Mouse (Mus musculus) limb, embryonic 15.5 days (tissue): ENCODE results near the gene Nacc1. TPM values are rescaled to one million over a fixed set of nuclear protein-coding genes. Genes with fewer than 3 reads are reported as not detected.
"Not testable (repeated sequence)": the region's sequence is repeated elsewhere in the genome, so short reads cannot be mapped to it uniquely, and the experiment has no call there.

Experiments used
- ATAC-seq: fragments of 200-750 bp; cut with Nextera tagmentation; 2 replicates; pipeline ENCODE4 v1.8.0; 2017; ENCODE audit warnings: low read depth, moderate TSS enrichment; ENCODE audit not compliant: insufficient number of reproducible peaks, low FRiP score, low TSS enrichment
- H3K27ac ChIP-seq: fragments of 300-500 bp; sonication (generic); 2 replicates; pipeline ENCODE4 v1.5.1; 2015; ENCODE audit warnings: moderate library complexity, mild to moderate bottlenecking, inconsistent platforms
- H3K27me3 ChIP-seq: fragments of 300-500 bp; sonication (generic); 2 replicates; pipeline ENCODE4 v1.6.1; 2015; ENCODE audit warnings: inconsistent platforms
- H3K36me3 ChIP-seq: fragments of 300-500 bp; sonication (generic); 2 replicates; pipeline ENCODE4 v1.6.1; 2015; ENCODE audit warnings: inconsistent platforms
- H3K4me1 ChIP-seq: fragments of 300-500 bp; sonication (generic); 2 replicates; pipeline ENCODE4 v1.6.1; 2015; ENCODE audit warnings: inconsistent platforms
- H3K4me2 ChIP-seq: fragments of 300-500 bp; sonication (generic); 2 replicates; pipeline ENCODE4 v1.6.1; 2015; ENCODE audit warnings: mild to moderate bottlenecking, inconsistent platforms
- H3K4me3 ChIP-seq: fragments of 300-500 bp; sonication (generic); 2 replicates; pipeline ENCODE4 v1.5.1; 2015; ENCODE audit warnings: mild to moderate bottlenecking, inconsistent platforms
- H3K9ac ChIP-seq: fragments of 300-500 bp; sonication (generic); 2 replicates; pipeline ENCODE4 v1.6.1; 2015; ENCODE audit warnings: inconsistent platforms
- H3K9me3 ChIP-seq: fragments of 300-500 bp; sonication (generic); 2 replicates; pipeline ENCODE4 v1.6.1; 2016; ENCODE audit warnings: inconsistent platforms
- WGBS: fragments of 180-500 bp; shearing (Covaris S2); methylation state at CpG from one replicate; pipeline ENCODE4 v1.1.7; 2015; 5-methylcytosine and 5-hydroxymethylcytosine counted together
- polyA plus RNA-seq: library from polyadenylated mRNA; unstranded; fragments of >200 nt; fragmentation: Nextera tagmentation; extraction: Ambion mirVana; gene quantifications from 2 replicates; pipeline ENCODE4 v1.2.1, GENCODE M21; 2015

Gene Nacc1
- polyA plus RNA-seq, 1 experiment from 2014 or later: 13.8 TPM

- Histone ChIP-seq H3K36me3 (no peaks in the 10 kb centered on the region), H3K9ac (0 out of 2 replicates have a peak overlapping the region, but pooled peaks have one; percentile 14), H3K27ac (no peak overlapping the region), H3K4me1 (peaks cover 37% of the 10 kb centered on the region), H3K9me3 (no peaks in the 10 kb centered on the region), H3K27me3 (no peaks in the 10 kb centered on the region), H3K4me3 (no peak overlapping the region), H3K4me2 (no peak overlapping the region)
- no peak for ATAC-seq
- 44% methylated on average over 9 of the region's 9 CpGs for WGBS
Measured at GRCm38 (mm10) chr8:84634849-84635304, 52.8 kb downstream of the Nacc1 start.

- 40% methylated on average over 10 of the region's 10 CpGs for WGBS
Measured at GRCm38 (mm10) chr8:84633841-84634584, 53.6 kb downstream of the Nacc1 start.

GRCm38 (mm10) chr8:84631813-84632212 is 55.8 kb downstream of the Nacc1 start:
- Histone ChIP-seq H3K9ac (no peak overlapping the region), H3K9me3 (no peaks in the 10 kb centered on the region), H3K27ac (no peak overlapping the region), H3K27me3 (no peaks in the 10 kb centered on the region), H3K36me3 (no peaks in the 10 kb centered on the region), H3K4me2 (no peak overlapping the region), H3K4me3 (no peak overlapping the region), H3K4me1 (peaks cover 24% of the 10 kb centered on the region)
- WGBS: 89% methylated on average over 4 of the region's 4 CpGs
- ATAC-seq: no peak

More at GRCm38 (mm10) chr8:84633841-84634584, 53.6 kb downstream of the Nacc1 start:
- no peak overlapping the region for H3K27ac ChIP-seq
- H3K4me3 ChIP-seq: no peak overlapping the region
- H3K9ac ChIP-seq: no peak overlapping the region
- H3K27me3 ChIP-seq: no peaks in the 10 kb centered on the region
- H3K4me1 ChIP-seq: peaks cover 37% of the 10 kb centered on the region
- no peaks in the 10 kb centered on the region for H3K9me3 ChIP-seq
- H3K36me3 ChIP-seq: no peaks in the 10 kb centered on the region
- H3K4me2 ChIP-seq: no peak overlapping the region
- ATAC-seq: no peak

GRCm38 (mm10) chr8:84630145-84630544 is 57.5 kb downstream of the Nacc1 start:
- H3K27me3 ChIP-seq: no peaks in the 10 kb centered on the region
- no peak overlapping the region for H3K4me3 ChIP-seq
- H3K9ac ChIP-seq: no peak overlapping the region
- no peak for ATAC-seq
- no peaks in the 10 kb centered on the region for H3K36me3 ChIP-seq
- H3K27ac ChIP-seq: no peak overlapping the region
- no peak overlapping the region for H3K4me2 ChIP-seq
- H3K9me3 ChIP-seq: no peaks in the 10 kb centered on the region
- WGBS: 62% methylated on average over 4 of the region's 4 CpGs
- H3K4me1 ChIP-seq: peaks cover 10% of the 10 kb centered on the region

GRCm38 (mm10) chr8:84629586-84629985 is 58.1 kb downstream of the Nacc1 start:
- Histone ChIP-seq H3K9ac (no peak overlapping the region), H3K4me2 (no peak overlapping the region), H3K4me3 (no peak overlapping the region), H3K27me3 (no peaks in the 10 kb centered on the region), H3K36me3 (no peaks in the 10 kb centered on the region), H3K27ac (no peak overlapping the region), H3K4me1 (0 out of 2 replicates have a peak, but pooled peaks cover 4% of the 10 kb centered on the region), H3K9me3 (no peaks in the 10 kb centered on the region)
- 61% methylated on average over 9 of the region's 11 CpGs for WGBS
- ATAC-seq: no peak

- H3K9me3 ChIP-seq, H3K4me3 ChIP-seq, H3K27me3 ChIP-seq, H3K4me2 ChIP-seq, H3K27ac ChIP-seq, H3K36me3 ChIP-seq, H3K9ac ChIP-seq, H3K4me1 ChIP-seq, ATAC-seq: not testable (repeated sequence)
- WGBS: 70% methylated on average over 4 of the region's 4 CpGs
Measured at GRCm38 (mm10) chr8:84623425-84623824, 64.2 kb downstream of the Nacc1 start.

- Histone ChIP-seq H3K4me2 (no peak overlapping the region), H3K9ac (no peak overlapping the region), H3K4me3 (no peak overlapping the region), H3K4me1 (peaks cover 7% of the 10 kb centered on the region), H3K27me3 (no peaks in the 10 kb centered on the region), H3K9me3 (no peaks in the 10 kb centered on the region), H3K27ac (no peak overlapping the region), H3K36me3 (no peaks in the 10 kb centered on the region)
- no peak for ATAC-seq
- 74% methylated on average over 8 of the region's 8 CpGs for WGBS
Measured at GRCm38 (mm10) chr8:84621102-84621625, 66.5 kb downstream of the Nacc1 start.

Other genes with a start within 250 kb of the Nacc1 start
- gene Ier2, start 25.0 kb downstream of the Nacc1 start, polyA plus RNA-seq: 80.6 and 81.7 TPM in 2 replicates
- gene Trmt1, start 1.6 kb downstream of the Nacc1 start, polyA plus RNA-seq: 63.3 and 64.5 TPM in 2 replicates
- gene Lyl1, start 13.6 kb upstream of the Nacc1 start, polyA plus RNA-seq: 5.6 and 6.0 TPM in 2 replicates
- gene G430095P16Rik, start 35.1 kb upstream of the Nacc1 start, polyA plus RNA-seq: 3.8 and 5.5 TPM in 2 replicates
- 87.0 and 100 TPM in 2 replicates for gene Nfix, start 112.5 kb upstream of the Nacc1 start, polyA plus RNA-seq
- 7.5 and 8.0 TPM in 2 replicates for gene Dand5, start 135.0 kb upstream of the Nacc1 start, polyA plus RNA-seq
- 44.7 and 45.6 TPM in 2 replicates for gene Gadd45gip1, start 143.7 kb upstream of the Nacc1 start, polyA plus RNA-seq
- gene Rad23a, start 152.8 kb upstream of the Nacc1 start, polyA plus RNA-seq: 102 and 122 TPM in 2 replicates
- gene Calr, start 159.1 kb upstream of the Nacc1 start, polyA plus RNA-seq: 1,060 and 1,089 TPM in 2 replicates
- 94.4 and 98.2 TPM in 2 replicates for gene Farsa, start 169.1 kb upstream of the Nacc1 start, polyA plus RNA-seq
- gene Syce2, start 184.2 kb upstream of the Nacc1 start, polyA plus RNA-seq: 58.0 and 70.0 TPM in 2 replicates
- 31.1 and 34.3 TPM in 2 replicates for gene Gcdh, start 206.1 kb upstream of the Nacc1 start, polyA plus RNA-seq
- 1.4 and 2.5 TPM in 2 replicates for gene Klf1, start 214.1 kb upstream of the Nacc1 start, polyA plus RNA-seq
- 19.2 and 22.1 TPM in 2 replicates for gene Dnase2a, start 220.7 kb upstream of the Nacc1 start, polyA plus RNA-seq
- gene Mast1, start 249.5 kb upstream of the Nacc1 start, polyA plus RNA-seq: 0.34 and 0.35 TPM in 2 replicates